Mouse (Mus musculus) myocyte (in vitro differentiated cells): ENCODE results near the gene Nr3c2. TPM values are rescaled to one million over a fixed set of nuclear protein-coding genes. Genes with fewer than 3 reads are reported as not detected.

Experiments
- H3K27me3 ChIP-seq: one replicate; pipeline ENCODE4 v1.6.1; 2011; ENCODE audit not compliant: control insufficient read depth, insufficient read depth, insufficient read length
- H3K36me3 ChIP-seq: one replicate; pipeline ENCODE4 v1.6.1; 2011; ENCODE audit not compliant: control insufficient read depth, insufficient read depth
- H3K4me2 ChIP-seq: one replicate; pipeline ENCODE4 v1.6.1; 2011; ENCODE audit warnings: low read depth, control low read depth
- H3K4me3 ChIP-seq: one replicate; pipeline ENCODE4 v1.5.1; 2011; ENCODE audit warnings: mild to moderate bottlenecking, control low read depth, moderate library complexity
- H3K79me2 ChIP-seq: one replicate; pipeline ENCODE4 v1.6.1; 2011; ENCODE audit not compliant: control insufficient read depth, insufficient read depth
- H3ac ChIP-seq: one replicate; pipeline ENCODE4 v1.6.1; 2011; ENCODE audit not compliant: control insufficient read depth, insufficient read length
- CEBPB ChIP-seq: IDR thresholded peaks from 2 replicates; pipeline ENCODE4 v1.6.1; 2011; ENCODE audit warnings: mild to moderate bottlenecking, moderate library complexity; ENCODE audit not compliant: poor library complexity, insufficient read depth, severe bottlenecking
- E2F4 ChIP-seq: IDR thresholded peaks from one replicate; pipeline ENCODE4 v1.6.1; 2011; ENCODE audit warnings: mild to moderate bottlenecking, control low read depth, moderate library complexity; ENCODE audit not compliant: insufficient read depth
- MAX ChIP-seq: IDR thresholded peaks from one replicate; pipeline ENCODE4 v1.6.1; 2011; ENCODE audit warnings: low read depth, mild to moderate bottlenecking, control low read depth
- MYOD1 ChIP-seq, 3 experiments: IDR thresholded peaks; one replicate each; pipeline ENCODE4 v1.6.1; 2011; ENCODE audit warnings: control low read depth in 2 of 3, low read depth in 2 of 3, mild to moderate bottlenecking in 2 of 3, moderate library complexity in 1 of 3; ENCODE audit not compliant: insufficient read length in 2 of 3, control insufficient read depth in 1 of 3
- MYOG ChIP-seq, 3 experiments: IDR thresholded peaks; one replicate each; pipeline ENCODE4 v1.6.1; 2011; ENCODE audit warnings: control low read depth in 2 of 3, low read depth in 2 of 3, mild to moderate bottlenecking in 2 of 3; ENCODE audit not compliant: insufficient read length in 2 of 3, control insufficient read depth in 1 of 3, insufficient read depth in 1 of 3
- POLR2A ChIP-seq: IDR thresholded peaks from one replicate; pipeline ENCODE4 v1.6.1; 2011; ENCODE audit warnings: low read depth, mild to moderate bottlenecking, control low read depth, moderate library complexity; ENCODE audit not compliant: insufficient read length
- POLR2AphosphoS2 ChIP-seq: IDR thresholded peaks from one replicate; pipeline ENCODE4 v1.6.1; 2011; ENCODE audit warnings: low read depth, control low read depth; ENCODE audit not compliant: insufficient read length
- REST ChIP-seq: IDR thresholded peaks from one replicate; pipeline ENCODE4 v1.6.1; 2011; ENCODE audit warnings: mild to moderate bottlenecking, control low read depth, moderate library complexity; ENCODE audit not compliant: insufficient read depth, insufficient read length
- SRF ChIP-seq: IDR thresholded peaks from one replicate; pipeline ENCODE4 v1.6.1; 2011; ENCODE audit warnings: low read depth; ENCODE audit not compliant: control insufficient read depth, insufficient read length
- TCF12 ChIP-seq: IDR thresholded peaks from one replicate; pipeline ENCODE4 v1.6.1; 2011; ENCODE audit warnings: mild to moderate bottlenecking, control low read depth; ENCODE audit not compliant: poor library complexity, insufficient read depth, severe bottlenecking
- TCF3 ChIP-seq: IDR thresholded peaks from one replicate; pipeline ENCODE4 v1.6.1; 2011; ENCODE audit warnings: low read depth, control low read depth; ENCODE audit not compliant: insufficient read length
- USF1 ChIP-seq: IDR thresholded peaks from one replicate; pipeline ENCODE4 v1.6.1; 2011; ENCODE audit warnings: low read depth, mild to moderate bottlenecking, control low read depth, moderate library complexity
- polyA plus RNA-seq: library from polyadenylated mRNA; unstranded; fragments of >200 nt; fragmentation: generic; extraction: Trizol; gene quantifications from one replicate; pipeline ENCODE4 v1.2.1, GENCODE M21; 2012; ENCODE audit warnings: missing spikeins

Gene Nr3c2
- polyA plus RNA-seq, 1 experiment: 0.11 TPM

DNA sequence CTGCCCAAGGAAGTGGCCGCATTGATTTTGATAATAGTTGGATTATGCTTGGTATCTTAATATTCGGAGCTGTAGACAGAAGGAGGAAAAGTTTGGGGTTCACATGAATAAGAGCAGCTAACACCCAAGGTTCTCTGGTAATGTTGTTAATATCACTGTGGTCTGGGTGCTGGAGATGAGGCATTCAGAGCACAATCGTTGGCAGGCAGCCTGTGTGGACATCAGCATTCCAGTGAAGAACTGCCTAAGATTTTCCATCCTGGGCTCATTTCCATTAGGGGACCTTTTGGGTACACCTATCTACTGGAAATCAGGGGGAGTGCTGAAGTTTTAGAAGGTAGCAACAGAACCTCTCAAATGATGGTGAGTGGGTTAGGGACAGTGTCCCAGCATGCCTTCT is 65.8 kb downstream of the Nr3c2 start:
- H3K4me3 ChIP-seq: no peak overlapping the region
- H3K4me2 ChIP-seq: no peak overlapping the region
- TF ChIP-seq TCF3: no peak
- H3K79me2 ChIP-seq: no peaks in the 10 kb centered on the region
- no peaks in the 10 kb centered on the region for H3K36me3 ChIP-seq
- no peak overlapping the region for H3ac ChIP-seq
- H3K27me3 ChIP-seq: no peaks in the 10 kb centered on the region

GRCm38 (mm10) chr8:76971187-76971586 is 71.9 kb downstream of the Nr3c2 start:
- Histone ChIP-seq H3K36me3 (no peaks in the 10 kb centered on the region), H3K27me3 (no peaks in the 10 kb centered on the region), H3ac (no peak overlapping the region), H3K4me3 (no peak overlapping the region), H3K79me2 (no peaks in the 10 kb centered on the region), H3K4me2 (no peak overlapping the region)
- TF ChIP-seq POLR2A (no peak), TCF3 (no peak), MYOD1 (IDR thresholded peaks at IDR 0.05; ENCODE audit: control insufficient read depth in 1 of 3, insufficient read length in 2 of 3, low read depth in 2 of 3) (no peak), E2F4 (no peak), CEBPB (no peak), REST (no peak), TCF12 (no peak), MYOG (IDR thresholded peaks at IDR 0.05; ENCODE audit: control insufficient read depth in 1 of 3, insufficient read depth in 1 of 3, insufficient read length in 2 of 3, low read depth in 2 of 3) (no peak), MAX (no peak), POLR2AphosphoS2 (no peak), USF1 (no peak), SRF (no peak)

- Histone ChIP-seq H3K4me2 (no peak overlapping the region), H3K4me3 (no peak overlapping the region)
- TF ChIP-seq USF1: no peak
- peak in 1 of 3 experiments; percentile 25 for TF ChIP-seq MYOG (IDR thresholded peaks at IDR 0.05; ENCODE audit: control insufficient read depth in 1 of 3, insufficient read depth in 1 of 3, insufficient read length in 2 of 3, low read depth in 2 of 3)
- no peak for TF ChIP-seq POLR2A
- peak in 1 of 3 experiments; percentile 52 for TF ChIP-seq MYOD1 (IDR thresholded peaks at IDR 0.05; ENCODE audit: control insufficient read depth in 1 of 3, insufficient read length in 2 of 3, low read depth in 2 of 3)
- no peak for TF ChIP-seq E2F4
- no peak for TF ChIP-seq MAX
- no peak for TF ChIP-seq SRF
- no peak for TF ChIP-seq TCF12
- TF ChIP-seq TCF3: no peak
- no peak for TF ChIP-seq CEBPB
- no peak for TF ChIP-seq POLR2AphosphoS2
- TF ChIP-seq REST: no peak
Measured at GRCm38 (mm10) chr8:76971761-76972404, 72.6 kb downstream of the Nr3c2 start.

DNA sequence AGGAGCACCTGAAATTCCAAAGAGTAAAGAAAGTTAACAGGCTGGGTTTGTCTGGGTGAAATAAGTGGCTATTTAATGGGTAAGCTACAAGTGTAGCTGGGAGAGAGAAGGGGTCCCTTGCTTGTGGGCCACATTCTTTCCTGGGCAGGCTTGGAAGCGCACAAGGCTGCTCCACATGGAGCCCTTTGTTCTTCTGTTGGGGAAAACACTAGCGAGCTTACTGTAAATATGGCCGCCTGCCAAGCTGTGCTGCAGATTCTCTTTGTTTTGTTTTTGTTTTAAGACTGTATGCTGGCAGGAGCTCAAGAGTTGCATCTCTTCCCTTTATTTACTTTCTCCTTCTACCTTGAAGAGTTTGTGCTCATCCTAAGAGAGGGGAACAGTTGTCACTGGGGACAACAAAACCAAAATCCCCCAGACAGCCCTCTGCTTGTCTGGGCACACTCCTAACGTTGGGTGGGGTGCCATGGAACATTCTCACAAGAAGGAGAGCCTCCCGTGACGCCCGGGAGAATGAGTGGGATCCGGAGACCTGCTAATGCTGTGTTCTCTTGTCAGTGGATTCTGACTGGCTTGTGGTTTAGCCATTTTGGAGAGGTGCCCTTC is 73.8 kb downstream of the Nr3c2 start:
- Histone ChIP-seq H3K4me3 (no peak overlapping the region), H3K36me3 (no peaks in the 10 kb centered on the region), H3K4me2 (peak overlapping the region; percentile 29), H3K27me3 (no peaks in the 10 kb centered on the region), H3K79me2 (no peaks in the 10 kb centered on the region), H3ac (no peak overlapping the region)
- no peak for TF ChIP-seq TCF3
- TF ChIP-seq REST: no peak
- TF ChIP-seq MAX: no peak
- no peak for TF ChIP-seq E2F4
- no peak for TF ChIP-seq USF1
- no peak for TF ChIP-seq MYOG (IDR thresholded peaks at IDR 0.05; ENCODE audit: control insufficient read depth in 1 of 3, insufficient read depth in 1 of 3, insufficient read length in 2 of 3, low read depth in 2 of 3)
- no peak for TF ChIP-seq TCF12
- TF ChIP-seq POLR2AphosphoS2: no peak
- no peak for TF ChIP-seq SRF
- no peak for TF ChIP-seq MYOD1 (IDR thresholded peaks at IDR 0.05; ENCODE audit: control insufficient read depth in 1 of 3, insufficient read length in 2 of 3, low read depth in 2 of 3)
- TF ChIP-seq POLR2A: no peak
- no peak for TF ChIP-seq CEBPB

More at GRCm38 (mm10) chr8:76971761-76972404, 72.6 kb downstream of the Nr3c2 start:
- Histone ChIP-seq H3K79me2 (no peaks in the 10 kb centered on the region), H3K27me3 (no peaks in the 10 kb centered on the region), H3ac (no peak overlapping the region), H3K36me3 (no peaks in the 10 kb centered on the region)

- TF ChIP-seq MYOD1 (IDR thresholded peaks at IDR 0.05; ENCODE audit: control insufficient read depth in 1 of 3, insufficient read length in 2 of 3, low read depth in 2 of 3): peak; percentile 72 to 98 (median 94)
- no peak for TF ChIP-seq USF1
- TF ChIP-seq TCF3: peak; percentile 29
- TF ChIP-seq TCF12: peak; percentile 54
Measured at GRCm38 (mm10) chr8:76977907-76978306, 78.7 kb downstream of the Nr3c2 start.

More at GRCm38 (mm10) chr8:76977907-76978306, 78.7 kb downstream of the Nr3c2 start:
- Histone ChIP-seq H3K36me3 (no peaks in the 10 kb centered on the region), H3K4me2 (no peak overlapping the region), H3K4me3 (no peak overlapping the region), H3K79me2 (no peaks in the 10 kb centered on the region), H3ac (no peak overlapping the region), H3K27me3 (no peaks in the 10 kb centered on the region)
